Mouse (Mus musculus): ENCODE measurements around the gene Espnl. TPM values are rescaled to one million over a fixed set of nuclear protein-coding genes. Genes with fewer than 3 reads are reported as not detected.

The Espnl gene
- total and polyA plus RNA-seq, 2 experiments from 2014 or later, result 0.23 to 0.27 TPM

- H3K36me3 ChIP-seq (ENCODE audit: insufficient read depth, low read length), result peaks cover 39% of the 10 kb centered on the region
- no peak for TF ChIP-seq CTCF (IDR thresholded peaks at IDR 0.05)
- no peaks in the 10 kb centered on the region for H3K27me3 ChIP-seq (ENCODE audit: insufficient read depth, low read length)
Measured at GRCm38 (mm10) chr1:91309366-91310085, 12.3 kb upstream of the Espnl start.

GRCm38 (mm10) chr1:91312273-91312672, 9.6 kb upstream of the Espnl start:
- Histone ChIP-seq H3K27me3 (ENCODE audit: insufficient read depth, low read length) (no peaks in the 10 kb centered on the region), H3K4me1 (ENCODE audit: insufficient read depth, low read length) (no peaks in the 10 kb centered on the region), H3K4me2 (ENCODE audit: low read depth, low read length, poor library complexity, severe bottlenecking) (no peak overlapping the region), H3K4me3 (ENCODE audit: low read depth, low read length) (no peak overlapping the region), H3K9ac (replicated peaks; ENCODE audit: low read length, poor library complexity, severe bottlenecking) (no peak overlapping the region), H3K9me3 (ENCODE audit: low read length) (no peaks in the 10 kb centered on the region), H3K27ac (ENCODE audit: low read depth, low read length) (no peak overlapping the region), H3K36me3 (ENCODE audit: insufficient read depth, low read length) (peaks cover 29% of the 10 kb centered on the region)
- 89% methylated on average over 4 of the region's 4 CpGs for WGBS
- DNase-seq (ENCODE audit: low spot score) (no peak), ATAC-seq (ENCODE audit: low FRiP score) (no peak)
- TF ChIP-seq CTCF (IDR thresholded peaks at IDR 0.05), result no peak

More at GRCm38 (mm10) chr1:91309366-91310085, 12.3 kb upstream of the Espnl start:
- H3K4me3 ChIP-seq (ENCODE audit: low read depth, low read length), result no peak overlapping the region
- DNase-seq (ENCODE audit: low spot score), result no peak
- H3K4me1 ChIP-seq (ENCODE audit: insufficient read depth, low read length), result no peaks in the 10 kb centered on the region
- H3K9me3 ChIP-seq (ENCODE audit: low read length), result no peaks in the 10 kb centered on the region
- no peak overlapping the region for H3K4me2 ChIP-seq (ENCODE audit: low read depth, low read length, poor library complexity, severe bottlenecking)
- WGBS, result 92% methylated on average over 13 of the region's 13 CpGs
- no peak overlapping the region for H3K9ac ChIP-seq (replicated peaks; ENCODE audit: low read length, poor library complexity, severe bottlenecking)
- no peak for ATAC-seq (ENCODE audit: low FRiP score)
- H3K27ac ChIP-seq (ENCODE audit: low read depth, low read length), result no peak overlapping the region

GRCm38 (mm10) chr1:91313251-91313650, 8.6 kb upstream of the Espnl start:
- WGBS, result 43% methylated on average over 5 of the region's 5 CpGs
- no peak for DNase-seq (ENCODE audit: low spot score)
- no peak for TF ChIP-seq CTCF (IDR thresholded peaks at IDR 0.05)
- no peak for ATAC-seq (ENCODE audit: low FRiP score)
- no peaks in the 10 kb centered on the region for H3K4me1 ChIP-seq (ENCODE audit: insufficient read depth, low read length)
- peaks cover 27% of the 10 kb centered on the region for H3K36me3 ChIP-seq (ENCODE audit: insufficient read depth, low read length)
- H3K9ac ChIP-seq (replicated peaks; ENCODE audit: low read length, poor library complexity, severe bottlenecking), result no peak overlapping the region
- no peak overlapping the region for H3K4me2 ChIP-seq (ENCODE audit: low read depth, low read length, poor library complexity, severe bottlenecking)
- H3K27me3 ChIP-seq (ENCODE audit: insufficient read depth, low read length), result no peaks in the 10 kb centered on the region
- H3K27ac ChIP-seq (ENCODE audit: low read depth, low read length), result no peak overlapping the region
- no peak overlapping the region for H3K4me3 ChIP-seq (ENCODE audit: low read depth, low read length)
- no peaks in the 10 kb centered on the region for H3K9me3 ChIP-seq (ENCODE audit: low read length)

GRCm38 (mm10) chr1:91317656-91318055, 4.2 kb upstream of the Espnl start:
- H3K9ac ChIP-seq (replicated peaks; ENCODE audit: low read length, poor library complexity, severe bottlenecking), result no peak overlapping the region
- no peak for TF ChIP-seq CTCF (IDR thresholded peaks at IDR 0.05)

GRCm38 (mm10) chr1:91324646-91325045, 2.8 kb downstream of the Espnl start:
- Histone ChIP-seq H3K27ac (ENCODE audit: low read depth, low read length) (no peak overlapping the region), H3K9ac (replicated peaks; ENCODE audit: low read length, poor library complexity, severe bottlenecking) (no peak overlapping the region), H3K9me3 (ENCODE audit: low read length) (no peaks in the 10 kb centered on the region), H3K4me2 (ENCODE audit: low read depth, low read length, poor library complexity, severe bottlenecking) (no peak overlapping the region), H3K4me3 (ENCODE audit: low read depth, low read length) (no peak overlapping the region), H3K36me3 (ENCODE audit: insufficient read depth, low read length) (no peaks in the 10 kb centered on the region), H3K27me3 (ENCODE audit: insufficient read depth, low read length) (no peaks in the 10 kb centered on the region), H3K4me1 (ENCODE audit: insufficient read depth, low read length) (no peaks in the 10 kb centered on the region)
- DNase-seq (ENCODE audit: low spot score), result no peak
- no peak for ATAC-seq (ENCODE audit: low FRiP score)
- no peak for TF ChIP-seq CTCF (IDR thresholded peaks at IDR 0.05)
- 73% methylated on average over 2 of the region's 2 CpGs for WGBS

More at GRCm38 (mm10) chr1:91317656-91318055, 4.2 kb upstream of the Espnl start:
- H3K4me2 ChIP-seq (ENCODE audit: low read depth, low read length, poor library complexity, severe bottlenecking), result no peak overlapping the region
- ATAC-seq (ENCODE audit: low FRiP score) (no peak), DNase-seq (ENCODE audit: low spot score) (no peak)
- peaks cover 3% of the 10 kb centered on the region; the same call in 1 of the 2 replicates for H3K36me3 ChIP-seq (ENCODE audit: insufficient read depth, low read length)
- H3K4me3 ChIP-seq (ENCODE audit: low read depth, low read length), result no peak overlapping the region
- H3K27me3 ChIP-seq (ENCODE audit: insufficient read depth, low read length), result no peaks in the 10 kb centered on the region
- WGBS, result 91% methylated on average over 6 of the region's 6 CpGs
- H3K9me3 ChIP-seq (ENCODE audit: low read length), result no peaks in the 10 kb centered on the region
- no peak overlapping the region for H3K27ac ChIP-seq (ENCODE audit: low read depth, low read length)
- H3K4me1 ChIP-seq (ENCODE audit: insufficient read depth, low read length), result no peaks in the 10 kb centered on the region

GRCm38 (mm10) chr1:91325488-91326042, 3.7 kb downstream of the Espnl start:
- no peak for DNase-seq (ENCODE audit: low spot score)
- WGBS, result 76% methylated on average over 4 of the region's 4 CpGs

More at GRCm38 (mm10) chr1:91325488-91326042, 3.7 kb downstream of the Espnl start:
- H3K36me3 ChIP-seq (ENCODE audit: insufficient read depth, low read length), result no peaks in the 10 kb centered on the region
- TF ChIP-seq CTCF (IDR thresholded peaks at IDR 0.05), result no peak
- H3K4me3 ChIP-seq (ENCODE audit: low read depth, low read length), result no peak overlapping the region
- H3K9me3 ChIP-seq (ENCODE audit: low read length), result no peaks in the 10 kb centered on the region
- no peak for ATAC-seq (ENCODE audit: low FRiP score)
- no peaks in the 10 kb centered on the region for H3K4me1 ChIP-seq (ENCODE audit: insufficient read depth, low read length)
- H3K27me3 ChIP-seq (ENCODE audit: insufficient read depth, low read length), result no peaks in the 10 kb centered on the region
- no peak overlapping the region for H3K27ac ChIP-seq (ENCODE audit: low read depth, low read length)
- H3K4me2 ChIP-seq (ENCODE audit: low read depth, low read length, poor library complexity, severe bottlenecking), result no peak overlapping the region
- no peak overlapping the region for H3K9ac ChIP-seq (replicated peaks; ENCODE audit: low read length, poor library complexity, severe bottlenecking)

Data from midbrain, postnatal 0 days (tissue).